Mouse (Mus musculus): ENCODE results near the gene Btg2.

The Btg2 gene

DNA sequence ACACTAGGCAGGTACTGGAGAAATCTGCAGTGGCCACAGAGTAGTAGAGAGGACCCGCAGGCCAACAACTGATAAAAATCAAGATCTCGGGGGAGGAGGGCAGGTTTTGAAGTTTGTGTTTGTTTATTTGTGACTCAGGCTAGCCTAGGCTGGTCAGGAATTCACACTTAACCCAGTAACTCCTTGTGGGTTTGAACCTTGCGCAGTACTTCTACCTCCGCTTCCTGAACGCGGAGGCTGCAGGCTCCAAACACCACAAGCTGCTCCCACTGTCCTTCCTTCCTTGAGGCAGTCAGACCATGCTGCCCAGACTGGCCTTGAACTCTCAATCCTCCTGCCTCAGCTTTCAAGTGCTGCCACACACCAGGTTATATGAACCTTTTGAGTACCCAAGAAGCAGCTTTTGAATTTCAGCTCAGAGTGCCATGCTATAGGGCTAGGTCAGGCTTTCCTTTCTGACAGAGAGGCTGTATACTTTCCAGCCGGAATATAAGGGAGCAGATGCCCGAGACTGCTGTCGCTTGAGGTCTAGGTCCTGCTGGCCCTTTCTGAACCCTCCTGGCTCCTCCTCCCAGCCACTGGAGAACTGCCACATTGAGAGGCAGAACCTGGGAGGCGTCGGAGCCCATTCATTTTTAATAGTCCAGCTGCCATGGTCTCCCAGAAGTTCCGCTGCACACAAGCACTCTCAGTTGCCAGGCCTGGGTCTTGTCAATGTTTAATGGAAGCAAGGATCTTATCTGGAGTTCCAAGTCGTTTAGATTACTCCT, 19.2 kb upstream of the Btg2 start:
- peak; percentile 65 for DNase-seq (ENCODE audit: low spot score)

DNA sequence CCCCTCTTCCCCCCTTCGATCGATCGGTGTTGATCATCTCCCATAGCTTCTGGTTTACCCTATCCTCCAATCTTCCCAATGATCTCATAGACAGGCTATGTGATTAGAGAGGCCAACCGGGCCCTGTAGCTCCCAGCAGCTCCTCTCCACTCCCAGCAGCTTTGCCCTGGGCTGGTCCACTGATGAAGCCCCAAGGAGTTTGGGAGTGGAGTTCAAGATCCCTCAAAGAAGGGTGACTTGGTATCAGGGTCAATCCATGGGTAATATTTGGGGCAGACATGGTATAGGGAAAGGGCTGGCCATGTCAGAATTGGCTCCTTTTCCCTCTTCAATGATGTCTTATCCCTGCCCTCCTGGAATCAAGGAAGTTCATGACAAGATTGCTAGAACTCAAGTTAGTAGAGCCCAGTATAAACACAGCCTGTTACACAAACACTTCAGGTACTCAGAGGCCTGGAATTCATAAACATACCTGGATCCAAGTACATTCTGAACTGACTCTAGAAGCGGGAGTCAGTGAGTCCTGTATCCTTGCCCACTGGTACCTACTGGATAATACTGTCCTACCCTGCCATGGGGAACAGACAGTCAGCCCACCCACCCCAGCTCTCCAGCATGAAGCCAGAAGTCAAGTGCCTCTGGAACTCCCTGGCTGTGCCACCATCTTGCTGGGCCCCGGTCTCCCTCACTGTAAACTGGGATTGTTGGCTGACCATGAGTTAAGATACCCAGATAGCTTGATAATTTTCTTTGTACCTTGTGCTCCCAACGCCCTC, 18.3 kb upstream of the Btg2 start:
- no peak for DNase-seq (ENCODE audit: low spot score)

DNA sequence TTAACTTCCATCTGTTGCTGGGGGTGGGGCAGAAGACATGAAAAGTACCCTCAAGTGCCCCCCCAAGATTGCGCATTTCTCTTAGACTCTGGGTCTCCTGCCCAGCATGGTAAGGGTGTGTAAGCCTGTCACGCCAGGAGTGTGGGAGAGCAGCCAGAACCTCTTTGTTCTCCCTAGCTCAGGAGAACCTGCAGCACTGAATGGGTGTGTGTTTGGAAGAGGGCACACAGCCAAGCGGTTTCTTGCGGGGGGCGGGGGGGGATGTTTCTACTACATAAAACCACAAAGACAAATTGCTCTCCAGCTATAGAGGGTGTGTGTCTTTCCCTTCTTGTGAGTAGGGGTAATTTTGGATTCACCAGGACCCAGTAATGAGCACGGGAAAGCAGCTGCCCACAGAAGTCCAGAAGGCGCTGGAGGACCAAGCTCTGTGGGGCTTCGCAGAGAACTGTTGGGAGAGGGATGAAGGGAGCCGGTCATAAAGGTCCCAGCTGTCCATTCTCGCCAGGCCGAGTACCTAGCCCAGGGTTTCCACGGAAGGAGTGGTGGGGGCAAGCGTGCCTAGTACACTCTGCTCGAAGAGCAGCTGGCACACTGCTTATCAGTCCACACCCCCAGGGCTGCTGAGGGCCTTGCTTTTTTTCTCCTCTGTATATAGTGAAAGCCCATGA, 17.5 kb upstream of the Btg2 start:
- no peak for DNase-seq (ENCODE audit: low spot score)

DNA sequence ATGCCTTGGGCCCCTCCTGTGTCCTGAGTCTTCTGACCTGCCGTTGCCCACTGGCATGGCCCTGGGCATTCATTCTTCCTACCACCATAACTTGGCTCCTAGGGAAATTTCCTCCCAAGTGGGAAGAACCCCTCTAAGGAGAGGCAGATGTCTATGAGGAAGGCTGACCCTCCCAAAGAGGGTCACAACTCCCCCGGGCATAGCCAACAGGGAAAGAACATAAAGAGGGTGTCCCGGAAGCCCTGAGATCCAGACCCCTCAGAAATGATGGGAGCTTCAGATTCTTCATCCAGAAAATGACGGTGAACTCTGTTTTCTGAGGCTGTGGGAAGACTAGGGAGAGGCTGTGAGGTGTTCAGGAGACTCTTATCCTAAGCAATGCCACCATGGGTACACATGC, 16.8 kb upstream of the Btg2 start:
- DNase-seq (ENCODE audit: low spot score), result no peak

DNA sequence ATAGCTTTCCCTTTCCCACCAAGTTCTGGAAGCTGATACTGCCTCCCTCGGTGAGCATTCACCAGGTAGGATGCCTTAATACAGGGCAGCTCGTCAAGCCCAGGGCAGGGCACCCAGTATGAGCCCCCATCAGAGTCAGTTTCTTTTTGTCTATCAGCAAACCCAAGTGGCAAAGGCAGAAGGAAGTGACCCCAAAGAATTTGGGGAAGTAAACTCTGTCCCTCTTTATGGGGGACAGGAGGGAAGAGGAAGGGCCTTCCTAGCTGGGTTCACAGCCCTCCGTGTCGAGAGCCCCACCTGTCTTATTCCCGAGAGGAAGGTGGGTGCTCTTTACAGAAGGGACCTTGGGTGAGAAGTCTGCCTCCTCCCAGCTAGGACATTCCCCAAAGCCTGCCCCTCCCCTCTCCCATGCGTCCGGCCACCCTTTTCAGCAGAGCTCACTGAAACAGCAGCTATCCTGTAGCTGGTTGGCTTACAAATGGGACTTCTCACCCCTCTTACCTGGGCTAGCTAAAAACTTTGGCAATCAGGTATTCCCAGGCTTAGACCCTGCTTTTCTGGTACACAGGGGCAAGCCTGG, 16.2 kb upstream of the Btg2 start:
- DNase-seq (ENCODE audit: low spot score), result no peak

DNA sequence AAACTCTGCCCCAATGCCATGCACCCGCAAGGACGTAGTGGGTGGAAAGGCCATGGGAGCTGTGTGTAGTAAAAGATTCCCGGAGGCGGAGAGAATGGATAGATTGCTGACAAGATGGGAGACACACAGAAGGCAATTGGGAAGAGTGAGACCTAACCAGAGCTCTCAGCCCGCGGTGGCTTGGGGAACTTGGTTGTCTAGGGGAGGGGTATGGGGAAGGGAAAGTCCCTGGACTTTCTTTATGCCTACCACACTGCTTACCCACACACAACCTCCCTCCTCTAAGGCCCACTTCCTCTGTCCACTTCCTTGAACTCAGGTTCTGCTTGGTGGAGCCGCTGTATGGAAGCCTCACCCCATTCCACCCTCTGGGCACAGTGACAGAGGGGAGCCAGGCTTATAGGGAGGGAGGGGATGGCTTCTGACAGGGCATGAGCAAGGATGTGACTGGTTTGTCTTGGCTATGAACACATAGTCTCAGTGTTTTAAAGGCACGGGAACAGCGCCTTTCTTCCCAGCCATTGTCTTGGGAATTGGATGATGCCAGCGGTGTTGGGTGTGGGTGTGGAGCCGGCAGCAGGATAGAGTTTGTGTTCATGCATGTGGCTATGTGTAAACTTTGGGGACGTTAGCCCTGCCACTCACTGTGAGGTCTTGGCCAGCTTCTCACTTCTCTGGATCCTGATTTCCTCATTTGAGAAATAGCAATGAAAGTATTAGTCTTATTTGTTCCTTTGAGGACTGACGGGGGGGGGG, 15.0 kb upstream of the Btg2 start:
- no peak for DNase-seq (ENCODE audit: low spot score)

DNA sequence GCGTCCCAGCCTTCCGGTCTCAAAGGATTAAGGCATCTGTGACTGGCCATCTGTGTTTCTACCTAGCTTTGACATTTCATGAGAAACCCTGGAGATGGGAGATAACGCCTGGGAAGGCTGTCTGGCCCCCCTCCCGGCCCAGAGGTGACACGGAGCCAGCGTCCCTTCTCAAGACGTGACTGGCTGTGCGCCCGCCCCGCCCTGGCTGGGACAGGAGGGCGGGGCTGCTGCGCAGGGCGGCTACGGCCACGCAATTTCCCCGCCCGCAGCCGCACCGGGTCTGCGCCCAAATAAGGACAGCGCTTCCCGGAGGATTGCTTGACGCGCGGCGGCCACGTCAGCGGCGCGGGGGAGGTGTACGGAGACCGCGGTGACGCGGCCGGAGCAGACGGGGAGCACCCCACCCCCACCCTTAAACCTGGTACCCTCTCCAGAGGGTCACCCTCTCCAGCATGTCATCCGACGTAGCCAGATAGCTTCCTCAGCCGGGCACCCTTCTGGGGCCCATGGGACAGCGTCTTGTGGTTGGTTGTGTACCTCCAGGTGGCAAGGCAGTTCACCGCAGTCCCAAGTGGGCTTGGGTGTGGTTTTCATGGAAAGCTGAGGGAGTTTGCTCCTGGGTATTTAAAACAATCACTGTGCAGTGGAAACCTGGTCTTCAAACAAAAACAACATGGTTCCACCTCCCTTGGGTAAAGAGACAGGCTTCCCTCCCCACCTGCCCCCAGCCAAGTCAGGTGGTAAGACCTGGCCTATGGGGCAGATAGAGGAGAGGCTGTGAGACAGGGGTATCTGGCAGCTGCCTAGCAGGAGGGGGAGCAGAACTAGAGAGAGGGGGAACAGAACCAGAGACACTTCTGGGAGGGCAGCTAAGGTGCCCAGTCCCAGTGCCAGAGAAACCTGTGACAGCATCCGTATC, 14.2 kb upstream of the Btg2 start:
- DNase-seq (ENCODE audit: low spot score), result peak; percentile 92

DNA sequence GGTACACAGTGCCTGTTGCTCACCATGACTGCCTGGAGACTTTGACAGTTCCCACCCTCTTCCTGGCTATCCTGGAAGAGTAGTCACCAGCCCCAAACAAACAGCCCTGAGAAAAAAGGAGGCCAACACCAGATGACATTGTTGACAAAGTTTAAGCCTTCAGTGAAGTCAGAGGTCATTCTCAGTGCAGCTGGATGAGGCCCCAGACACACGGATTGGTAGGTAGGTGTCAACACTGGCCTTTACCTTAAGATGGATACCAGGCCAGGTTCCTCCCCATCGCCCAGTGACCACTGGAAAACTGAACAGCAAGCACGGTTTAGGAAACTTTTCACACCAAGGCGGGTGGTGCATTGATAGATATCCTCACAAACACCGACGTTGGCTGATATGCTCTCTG, 13.4 kb upstream of the Btg2 start:
- DNase-seq (ENCODE audit: low spot score), result peak; percentile 73

DNA sequence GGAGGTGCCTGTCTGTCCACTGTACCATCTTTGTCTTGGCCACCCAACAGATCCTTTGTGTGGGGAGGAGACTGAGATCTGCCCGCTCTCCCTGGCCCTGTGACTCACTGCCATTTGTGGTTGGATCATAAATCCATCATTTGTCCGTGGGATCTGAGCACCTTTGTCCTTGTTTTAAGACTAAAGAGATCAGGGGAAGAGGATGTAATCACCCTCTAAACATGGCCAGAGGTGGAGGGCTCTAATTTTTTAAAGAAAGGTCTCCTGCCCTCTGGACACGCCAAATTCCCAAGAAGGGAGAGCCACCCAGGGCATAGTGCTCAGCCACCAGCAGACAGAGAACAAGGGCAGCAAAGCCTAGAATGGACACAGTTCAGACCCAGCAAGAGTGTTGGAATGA, 12.9 kb upstream of the Btg2 start:
- DNase-seq (ENCODE audit: low spot score), result no peak

DNA sequence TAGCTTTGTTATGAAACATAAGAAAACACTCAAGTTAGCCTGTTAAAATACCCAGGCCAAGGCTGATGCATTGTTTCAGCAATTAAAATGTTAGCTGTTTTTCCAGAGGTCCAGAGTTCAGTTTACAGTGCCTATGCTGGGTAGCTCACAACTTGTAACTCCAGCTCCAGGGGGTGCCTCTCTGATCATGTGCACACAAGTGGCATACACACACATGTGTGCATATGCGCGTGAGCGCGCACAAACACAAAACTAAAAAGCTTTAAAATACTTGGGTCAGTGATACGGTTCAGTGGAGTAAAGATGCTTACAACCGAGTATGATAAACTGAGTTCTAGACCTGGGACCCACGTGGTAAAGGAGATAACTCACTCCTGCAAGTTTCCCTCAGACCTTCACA, 10.2 kb upstream of the Btg2 start:
- DNase-seq (ENCODE audit: low spot score), result no peak

DNA sequence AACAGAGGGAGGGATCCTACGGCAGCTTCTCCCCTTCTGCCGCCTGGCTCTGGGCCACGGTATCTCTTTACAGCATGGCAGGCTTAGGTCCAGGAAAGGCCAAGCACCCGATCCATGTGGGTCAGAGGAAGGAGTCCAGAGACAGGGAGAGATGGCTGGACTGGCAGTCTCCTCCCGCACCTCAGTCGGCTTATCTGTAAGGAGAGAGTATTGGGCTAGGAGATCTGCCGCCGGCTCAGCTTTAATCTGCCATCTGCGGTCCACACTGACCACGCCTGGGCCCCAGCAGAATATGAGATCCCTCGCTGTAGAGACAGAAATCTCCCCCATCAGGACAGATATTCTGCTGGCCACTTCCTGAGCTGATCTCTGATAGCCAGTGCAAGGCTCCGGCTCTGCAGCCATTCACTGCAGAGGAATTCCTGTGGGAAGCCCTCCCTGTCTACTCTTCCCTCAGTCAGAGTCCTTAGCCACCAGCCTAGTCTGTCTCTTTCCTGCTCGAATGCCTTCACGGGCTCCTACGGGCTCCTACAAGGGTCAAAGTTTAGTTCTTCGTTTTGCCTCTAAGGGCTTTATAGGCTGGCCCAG, 8.0 kb upstream of the Btg2 start:
- DNase-seq (ENCODE audit: low spot score), result peak; percentile 54

DNA sequence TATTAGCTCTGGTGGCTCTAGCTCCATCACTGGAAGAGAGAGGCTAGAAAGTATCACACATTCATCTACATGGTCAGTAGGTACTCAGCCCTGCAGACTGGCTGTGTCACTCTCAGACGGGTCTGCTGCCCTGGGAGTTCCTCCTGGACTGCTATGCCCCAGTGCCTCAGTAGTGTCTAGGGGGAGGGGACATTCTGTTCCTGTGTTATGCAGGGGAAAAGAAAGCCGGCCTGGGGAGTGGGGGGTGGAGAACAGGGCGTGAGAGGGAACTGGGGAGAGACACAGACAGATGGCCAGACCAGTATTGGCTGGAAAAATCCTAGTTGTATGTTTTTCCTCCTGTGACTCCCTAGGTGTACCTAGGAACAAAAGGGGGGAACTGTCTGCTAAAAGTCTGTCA, 7.1 kb upstream of the Btg2 start:
- no peak for DNase-seq (ENCODE audit: low spot score)

DNA sequence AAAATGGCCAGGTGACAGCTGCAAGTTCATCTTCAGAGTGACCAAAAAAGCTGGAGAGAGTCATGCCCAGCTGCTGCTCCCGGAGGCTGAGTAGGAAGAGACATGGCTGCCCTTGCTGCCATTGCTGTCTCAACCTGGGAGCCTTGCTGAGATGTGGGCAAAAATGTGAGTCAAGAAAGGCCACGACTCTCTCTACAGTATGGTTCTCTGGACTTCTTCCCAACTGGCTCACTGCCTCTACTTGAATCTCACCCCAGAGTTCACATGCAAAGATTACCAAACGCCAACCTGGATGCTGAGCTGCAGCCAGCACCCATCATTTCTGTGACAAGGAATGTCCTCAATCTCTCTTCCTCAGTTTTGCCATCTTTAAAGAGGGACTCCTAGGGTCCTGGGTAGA, 5.2 kb upstream of the Btg2 start:
- no peak for DNase-seq (ENCODE audit: low spot score)

DNA sequence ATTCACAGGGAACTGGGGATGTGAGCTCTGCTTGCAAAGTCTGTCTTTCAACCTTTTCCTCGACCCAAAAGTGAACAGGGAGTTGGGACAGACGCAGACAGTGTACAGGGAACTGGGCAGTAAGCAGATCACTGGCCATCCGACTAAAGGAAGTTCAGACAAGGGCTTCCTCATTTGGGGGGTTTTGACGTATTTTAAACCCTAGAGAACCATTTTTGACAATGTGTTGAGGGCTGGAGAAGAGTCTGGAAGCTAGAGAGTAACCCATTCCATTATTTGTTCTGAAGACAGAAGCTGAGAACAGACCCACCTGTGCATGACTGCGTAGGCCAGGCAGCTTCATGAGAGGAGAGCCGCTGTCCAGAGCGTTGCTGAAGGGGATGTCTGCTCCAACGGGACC, 4.8 kb upstream of the Btg2 start:
- DNase-seq (ENCODE audit: low spot score), result no peak

DNA sequence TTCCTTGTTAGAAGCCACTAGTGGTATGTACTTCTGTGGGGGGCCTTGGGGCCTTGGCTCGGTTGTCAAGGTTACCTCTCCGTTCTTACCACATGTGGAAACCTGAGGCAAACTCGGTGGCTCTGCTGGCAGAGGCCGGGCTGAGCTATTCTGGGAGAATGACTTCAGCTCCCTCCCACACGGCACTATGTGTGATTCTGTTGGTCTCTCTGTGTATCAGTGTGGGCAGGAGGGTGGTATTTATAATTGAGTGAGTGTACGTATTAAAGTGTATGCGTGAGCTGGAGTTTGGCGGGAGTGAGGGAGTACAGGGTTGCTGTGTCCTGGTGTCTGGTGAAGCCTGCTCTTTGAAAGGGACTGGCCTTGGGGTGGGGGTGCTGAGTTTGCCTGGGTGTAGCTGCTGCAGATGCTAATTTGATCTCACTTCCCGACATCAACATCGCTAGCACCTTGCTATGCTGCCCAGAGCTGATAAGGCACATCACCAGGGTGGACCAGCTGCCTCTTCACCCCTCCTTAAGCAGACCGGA, 4.1 kb upstream of the Btg2 start:
- DNase-seq (ENCODE audit: low spot score), result no peak

DNA sequence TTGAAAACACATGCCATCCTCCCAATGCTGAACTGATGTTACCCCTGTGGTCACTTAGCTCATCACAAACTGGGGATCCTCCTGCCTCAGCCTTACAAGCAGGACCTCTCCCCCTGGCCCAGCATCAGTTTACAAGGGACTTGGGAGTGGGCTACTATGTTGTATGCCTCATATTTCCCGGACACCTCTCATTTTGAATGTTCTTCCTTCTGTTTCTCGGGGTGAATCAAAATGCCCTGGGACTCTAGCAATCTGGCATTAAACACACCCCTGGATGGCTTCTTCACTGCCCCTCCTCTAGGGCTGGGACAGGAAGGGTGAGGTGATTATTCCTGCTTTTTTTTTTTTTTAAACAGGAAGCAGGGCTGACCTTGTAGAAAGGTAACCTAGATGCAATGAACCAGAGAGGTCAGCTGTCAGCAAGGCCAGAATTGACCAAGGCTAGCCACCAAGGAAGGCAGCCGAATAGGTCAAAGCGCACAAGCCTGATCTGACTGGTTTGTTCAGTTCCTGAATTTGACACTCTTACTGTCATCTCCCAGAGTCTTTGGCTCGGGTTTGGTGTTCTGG, 2.0 kb upstream of the Btg2 start:
- DNase-seq (ENCODE audit: low spot score), result no peak

DNA sequence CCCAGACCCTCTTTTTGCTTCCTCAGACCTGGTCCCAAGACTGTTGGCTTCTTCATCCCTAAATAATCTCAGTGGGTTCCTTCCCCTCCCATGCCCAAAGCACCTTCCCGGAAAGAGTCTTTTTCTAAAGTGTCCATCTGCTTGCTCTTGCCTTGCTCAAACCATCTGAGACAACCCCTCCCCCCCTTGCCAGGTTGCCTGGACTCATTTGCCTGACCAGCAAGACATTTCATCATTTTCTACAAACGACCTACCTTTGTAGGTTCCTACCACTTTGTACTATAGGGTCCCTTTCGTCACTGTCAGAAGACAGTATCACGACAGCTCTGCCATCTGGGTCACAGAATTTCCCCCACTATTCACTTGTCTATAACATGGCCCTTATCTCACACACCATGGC, 1.5 kb upstream of the Btg2 start:
- DNase-seq (ENCODE audit: low spot score), result no peak

DNA sequence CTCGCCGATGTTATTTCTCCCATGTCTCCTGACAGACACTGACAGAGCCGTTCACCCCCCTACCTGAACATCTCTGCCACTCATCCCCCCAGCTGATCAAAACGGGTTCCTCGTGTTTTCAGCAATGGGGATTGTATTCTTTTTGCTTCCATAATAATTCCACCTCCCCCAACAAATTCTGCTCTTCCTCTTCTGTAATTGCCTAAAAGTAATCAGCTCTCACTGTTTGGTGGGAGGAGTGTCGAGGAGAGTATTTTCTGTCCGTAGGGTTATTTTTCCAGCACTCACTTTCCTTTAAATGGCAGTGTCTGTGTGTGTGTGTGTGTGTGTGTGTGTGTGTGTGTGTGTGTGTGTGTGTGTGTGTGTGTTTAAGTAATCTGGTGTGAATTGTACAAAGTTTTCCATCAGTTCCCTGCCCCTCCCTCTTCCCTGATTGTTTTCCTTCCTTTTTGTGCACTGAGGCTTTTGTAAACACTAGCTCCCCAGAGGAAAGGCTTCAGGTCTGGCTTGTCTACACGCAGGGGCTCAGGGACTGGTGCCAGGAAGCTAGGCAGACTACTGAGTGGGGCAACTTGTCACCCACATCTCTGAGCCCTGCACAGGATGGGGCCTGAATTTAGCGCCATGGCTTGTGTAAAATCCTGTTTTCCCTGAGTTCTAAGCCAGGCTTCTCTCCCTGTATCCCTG, 700 bp upstream of the Btg2 start:
- no peak for DNase-seq (ENCODE audit: low spot score)

DNA sequence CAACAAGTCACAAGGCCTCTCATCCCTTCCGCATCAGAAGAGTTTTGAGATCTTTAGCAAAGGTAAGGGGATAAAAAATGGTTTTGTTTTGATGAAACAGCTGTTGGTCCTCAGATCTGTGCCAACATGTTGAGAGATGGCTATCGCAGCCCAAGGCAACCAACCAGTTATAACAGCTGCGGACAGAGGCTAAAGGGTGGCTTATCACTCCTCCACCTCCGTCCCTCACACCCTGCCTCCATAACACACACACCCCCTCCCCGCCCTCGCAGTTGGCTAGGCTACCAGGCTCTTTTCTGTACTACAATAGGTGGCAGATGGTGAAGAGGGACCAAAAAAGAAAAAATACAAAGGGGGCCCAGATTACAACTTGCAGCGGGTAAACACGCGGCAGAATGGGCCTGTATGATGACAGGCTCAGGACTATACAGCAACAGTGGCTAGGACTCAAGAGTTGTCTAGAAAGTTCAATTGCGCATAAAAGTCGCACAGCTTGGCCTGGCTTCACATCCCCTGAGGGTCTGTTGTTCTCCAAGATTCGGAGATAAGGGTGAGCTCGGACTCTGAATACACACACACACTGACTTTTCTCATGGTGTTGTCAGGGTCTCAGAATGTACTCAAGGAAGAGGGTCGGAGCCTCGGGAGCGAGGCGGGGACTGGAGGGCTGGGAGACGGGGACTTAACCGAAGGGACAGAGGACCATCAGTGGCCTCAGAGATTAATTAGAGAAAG, 692 bp downstream of the Btg2 start:
- no peak for DNase-seq (ENCODE audit: low spot score)
